Mouse (Mus musculus): ENCODE data around the gene Lhfpl2.

DNA sequence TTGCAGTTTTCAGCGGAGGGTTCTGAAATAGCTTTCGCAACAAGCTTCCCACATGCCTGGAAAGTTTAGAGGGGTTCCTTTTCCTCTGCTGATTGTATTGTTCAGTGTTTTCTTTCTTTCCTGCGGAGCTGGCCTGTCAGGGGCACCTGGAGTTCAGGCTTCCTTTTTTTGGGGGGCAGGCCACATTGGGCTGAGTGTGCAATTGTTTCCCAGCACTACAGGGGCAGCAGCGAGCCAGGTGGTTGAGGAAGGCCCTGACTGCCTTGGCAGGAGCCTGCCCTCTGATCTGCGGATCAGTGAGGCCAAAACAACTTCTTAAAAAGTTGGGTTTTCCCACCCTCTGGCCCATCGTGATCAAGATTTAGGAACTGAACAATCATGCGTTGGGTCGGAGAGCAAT, 5.6 kb downstream of the Lhfpl2 start:
- TF ChIP-seq CTCF (conservative IDR thresholded peaks at IDR 0.05 in 1 of 2, IDR thresholded peaks at IDR 0.05 in 1 of 2; ENCODE audit: low read depth in 2 of 2, low read length in 2 of 2) (no peak), USF1 (IDR thresholded peaks at IDR 0.05; ENCODE audit: low read depth, low read length) (no peak), MXI1 (IDR thresholded peaks at IDR 0.05; ENCODE audit: low read depth, low read length) (no peak), ZNF384 (IDR thresholded peaks at IDR 0.05; ENCODE audit: low read depth, low read length) (no peak), POLR2A (IDR thresholded peaks at IDR 0.05; ENCODE audit: low read depth, low read length) (no peak)
